Mouse (Mus musculus) liver, embryonic 14.5 days (tissue): ENCODE results near the gene Tmem132a. TPM values are rescaled to one million over a fixed set of nuclear protein-coding genes. Genes with fewer than 3 reads are reported as not detected.
A peak's percentile ranks its signal among the peaks of the same experiment; 100 is the strongest.

Experiments used
- ATAC-seq: fragments of 200-750 bp; cut with Nextera tagmentation; 2 replicates; pipeline ENCODE4 v1.8.0; 2017; ENCODE audit warnings: moderate number of reproducible peaks, mild to moderate bottlenecking, moderate library complexity; ENCODE audit not compliant: insufficient read depth
- DNase-seq, 3 experiments: peaks; one replicate each; pipeline ENCODE4 v3.0.0-alpha.2; 2012 to 2013; ENCODE audit warnings: low read depth in 3 of 3, low spot score in 3 of 3
- H3K27ac ChIP-seq: fragments of 300-500 bp; sonication (generic); 2 replicates; pipeline ENCODE4 v1.5.1; 2014; ENCODE audit warnings: moderate library complexity, mild to moderate bottlenecking, control low read depth, inconsistent platforms
- H3K27me3 ChIP-seq: fragments of 300-500 bp; sonication (generic); 2 replicates; pipeline ENCODE4 v1.6.1; 2014; ENCODE audit warnings: mild to moderate bottlenecking, low read length, moderate library complexity; ENCODE audit not compliant: control insufficient read depth, insufficient read depth
- H3K36me3 ChIP-seq: fragments of 300-500 bp; sonication (generic); replicated peaks from 2 replicates; pipeline ENCODE4 v1.6.1; 2014; ENCODE audit warnings: low read depth; ENCODE audit not compliant: control insufficient read depth, insufficient read depth
- H3K4me1 ChIP-seq, 2 experiments: fragments of 200-500 bp in 1 of 2; fragments of 300-500 bp in 1 of 2; sonication (generic) in 1 of 2; replicated peaks; 2 replicates each; pipeline ENCODE4 v1.6.1; 2012 to 2014; ENCODE audit warnings: antibody characterized with exemption in 1 of 2, inconsistent platforms in 1 of 2, low read length in 1 of 2; ENCODE audit not compliant: control insufficient read depth in 2 of 2, insufficient read depth in 2 of 2
- H3K4me2 ChIP-seq: fragments of 300-500 bp; sonication (generic); 2 replicates; pipeline ENCODE4 v1.6.1; 2014; ENCODE audit warnings: low read depth, mild to moderate bottlenecking, control low read depth, moderate library complexity
- H3K4me3 ChIP-seq, 2 experiments: fragments of 200-500 bp in 1 of 2; fragments of 300-500 bp in 1 of 2; sonication (generic) in 1 of 2; 2 replicates each; pipeline ENCODE4 v1.5.1; 2012 to 2014; ENCODE audit warnings: low read depth in 2 of 2, low read length in 2 of 2, mild to moderate bottlenecking in 2 of 2, control low read depth in 1 of 2, inconsistent platforms in 1 of 2, moderate library complexity in 1 of 2; ENCODE audit not compliant: insufficient read depth in 1 of 2
- H3K9ac ChIP-seq: fragments of 300-500 bp; sonication (generic); replicated peaks from 2 replicates; pipeline ENCODE4 v1.6.1; 2014; ENCODE audit warnings: mild to moderate bottlenecking, control low read depth, moderate library complexity
- H3K9me3 ChIP-seq: fragments of 300-500 bp; sonication (generic); 2 replicates; pipeline ENCODE4 v1.6.1; 2016; ENCODE audit warnings: low read length, mixed read lengths; ENCODE audit not compliant: control insufficient read depth
- CTCF ChIP-seq: IDR thresholded peaks from 2 replicates; pipeline ENCODE4 v1.5.1; 2016; ENCODE audit warnings: antibody characterized with exemption, low read depth, control low read depth
- EP300 ChIP-seq: IDR thresholded peaks from 2 replicates; pipeline ENCODE4 v1.6.1; 2016; ENCODE audit warnings: antibody characterized with exemption, low read depth
- WGBS: fragments of 180-500 bp; shearing (Covaris S2); extraction: QIAGEN DNeasy Blood & Tissue Kit; methylation state at CpG from one replicate; pipeline ENCODE4 v1.1.7; 2014; ENCODE audit not compliant: insufficient replicate concordance; 5-methylcytosine and 5-hydroxymethylcytosine counted together
- polyA plus RNA-seq, 2 experiments: library from polyadenylated mRNA; depleted of rRNA in 1 of 2; stranded (reverse) in 1 of 2; unstranded in 1 of 2; fragments of >200 nt; fragmentation: Nextera tagmentation in 1 of 2; extraction: Ambion mirVana in 1 of 2; gene quantifications; 2 replicates each; pipeline versions ENCODE4 v1.2.1 to v1.2.3; 2012 to 2014

Tmem132a gene
- polyA plus RNA-seq, 2 experiments = 1.6 to 2.5 TPM

DNA sequence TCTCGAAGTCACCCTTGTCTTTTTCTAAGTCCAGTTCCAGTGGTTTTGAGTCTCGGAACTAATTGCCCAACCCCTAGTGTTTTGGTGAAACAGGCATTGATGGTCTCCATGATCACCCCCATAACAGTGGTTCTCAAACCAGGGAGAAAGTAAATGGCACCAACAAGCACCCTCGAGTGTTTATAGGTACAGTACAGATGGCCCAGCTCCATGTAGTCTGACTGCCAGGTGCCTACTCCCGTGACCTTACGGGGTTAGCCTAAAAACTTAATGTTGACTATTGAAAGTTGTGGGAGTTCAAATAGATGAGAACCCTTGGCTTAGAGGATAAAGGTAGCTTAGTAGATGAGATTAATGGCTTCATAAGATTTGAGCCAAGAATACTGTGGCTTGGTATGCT, 31.3 kb upstream of the Tmem132a start:
- Histone ChIP-seq H3K27me3 (no peaks in the 10 kb centered on the region), H3K27ac (no peak overlapping the region), H3K4me3 (no peak overlapping the region), H3K36me3 (peaks cover 55% of the 10 kb centered on the region), H3K4me1 (peaks cover 6 to 19% of the 10 kb centered on the region in 2 experiments), H3K9ac (no peak overlapping the region), H3K4me2 (no peak overlapping the region), H3K9me3 (no peaks in the 10 kb centered on the region)
- DNase-seq (no peak), ATAC-seq (no peak)
- 86% methylated on average over 5 of the region's 5 CpGs for WGBS
- TF ChIP-seq CTCF = no peak
- TF ChIP-seq EP300 = no peak

GRCm38 (mm10) chr19:10900315-10900714, 30.6 kb upstream of the Tmem132a start:
- ATAC-seq (no peak), DNase-seq (no peak)
- Histone ChIP-seq H3K9ac (no peak overlapping the region), H3K4me3 (no peak overlapping the region), H3K36me3 (peaks cover 49% of the 10 kb centered on the region), H3K4me2 (no peak overlapping the region), H3K27me3 (no peaks in the 10 kb centered on the region), H3K4me1 (peaks cover 6 to 22% of the 10 kb centered on the region in 2 experiments), H3K27ac (no peak overlapping the region), H3K9me3 (no peaks in the 10 kb centered on the region)
- 80% methylated on average over 6 of the region's 6 CpGs for WGBS
- TF ChIP-seq CTCF = no peak
- TF ChIP-seq EP300 = no peak

GRCm38 (mm10) chr19:10897491-10897890, 27.8 kb upstream of the Tmem132a start:
- Histone ChIP-seq H3K27ac (no peak overlapping the region), H3K27me3 (no peaks in the 10 kb centered on the region), H3K9ac (no peak overlapping the region), H3K36me3 (peaks cover 30% of the 10 kb centered on the region), H3K4me1 (peaks cover 8 to 17% of the 10 kb centered on the region in 2 experiments), H3K4me2 (peak overlapping the region; percentile 81; the same call in 1 of the 2 replicates), H3K9me3 (no peaks in the 10 kb centered on the region), H3K4me3 (no peak overlapping the region)
- TF ChIP-seq EP300 (no peak), CTCF (no peak)
- 68% methylated on average over 8 of the region's 8 CpGs for WGBS
- DNase-seq (no peak), ATAC-seq (no peak)

DNA sequence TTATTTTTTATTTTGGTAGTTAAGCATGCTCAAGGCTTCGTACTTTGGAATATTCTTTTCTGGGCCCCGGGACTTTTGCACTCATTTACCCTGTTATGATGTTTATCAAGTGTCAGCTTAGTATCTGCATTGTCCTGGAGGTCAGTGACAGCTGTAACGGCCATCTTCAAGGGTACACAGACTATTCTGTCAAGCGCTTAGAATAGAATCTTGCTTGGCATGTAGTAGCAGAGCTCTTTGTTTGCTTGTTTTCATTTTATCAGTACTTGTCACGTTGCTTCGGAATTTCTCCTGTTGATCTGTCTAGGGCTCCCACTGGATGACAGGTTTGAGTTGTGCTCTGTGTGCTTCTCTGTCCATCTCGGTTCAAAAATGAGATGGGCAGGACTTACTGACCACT, 27.1 kb upstream of the Tmem132a start:
- H3K4me3 ChIP-seq = peak overlapping the region in 1 of 2 experiments; percentile 95; a peak in 2 of 4 replicates
- WGBS = 53% methylated on average over 7 of the region's 7 CpGs
- H3K4me1 ChIP-seq = peaks cover 8 to 17% of the 10 kb centered on the region in 2 experiments
- peaks cover 30% of the 10 kb centered on the region for H3K36me3 ChIP-seq
- no peaks in the 10 kb centered on the region for H3K27me3 ChIP-seq
- peak overlapping the region; percentile 84 for H3K9ac ChIP-seq
- peak overlapping the region; percentile 81 for H3K4me2 ChIP-seq
- no peaks in the 10 kb centered on the region for H3K9me3 ChIP-seq
- DNase-seq = no peak
- H3K27ac ChIP-seq = no peak overlapping the region
- TF ChIP-seq CTCF (no peak), EP300 (no peak)
- no peak for ATAC-seq

DNA sequence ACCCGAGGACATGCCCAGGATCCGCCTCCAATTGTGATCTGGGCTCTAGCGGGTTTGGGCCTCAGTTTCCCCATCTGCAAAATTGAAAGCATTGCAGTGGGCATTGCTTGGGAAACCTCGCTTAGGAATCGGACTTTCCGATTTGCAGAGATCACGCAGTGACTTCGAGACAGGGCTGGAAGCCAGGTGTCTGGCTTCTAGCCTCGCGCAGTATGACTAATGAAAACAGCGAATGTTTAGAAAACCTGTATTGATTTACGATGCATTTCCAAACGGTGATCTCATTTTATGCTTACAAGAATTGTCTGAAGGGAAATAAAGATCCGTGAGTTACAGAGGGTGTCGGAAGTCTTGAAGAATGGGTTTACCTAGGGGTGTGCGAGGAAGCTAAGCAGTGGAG, 26.0 kb upstream of the Tmem132a start:
- peak overlapping the region; percentile 84 for H3K9ac ChIP-seq
- TF ChIP-seq CTCF (no peak), EP300 (no peak)
- H3K4me2 ChIP-seq = peak overlapping the region; percentile 81
- H3K4me1 ChIP-seq = peaks cover 8 to 17% of the 10 kb centered on the region in 2 experiments
- no peaks in the 10 kb centered on the region for H3K27me3 ChIP-seq
- H3K27ac ChIP-seq = no peak overlapping the region
- under 1% methylated on average over 16 of the region's 16 CpGs for WGBS
- peak overlapping the region; percentile 87 to 95 for H3K4me3 ChIP-seq
- H3K9me3 ChIP-seq = no peaks in the 10 kb centered on the region
- H3K36me3 ChIP-seq = peaks cover 20% of the 10 kb centered on the region
- no peak for ATAC-seq
- DNase-seq = no peak
